Mouse (Mus musculus) hematopoietic multipotent progenitor cell, adult 10-12 weeks (in vitro differentiated cells): Measurements from ENCODE around the gene Pxmp4. TPM values are rescaled to one million over a fixed set of nuclear protein-coding genes. Genes with fewer than 3 reads are reported as not detected.

Source experiments
- polyA plus RNA-seq: library from polyadenylated mRNA; stranded (reverse); fragments of >175 nt; gene quantifications from 2 replicates; pipeline ENCODE4 v1.2.3, GENCODE M21; 2012; ENCODE audit warnings: low replicate concordance

Pxmp4 gene
- 4.0 and 9.0 TPM in 2 replicates for polyA plus RNA-seq

GRCm38 (mm10) chr2:154603638-154604153 is at the start of gene Pxmp4:
Pxmp4 (minus strand) TSS chr2:154603708.

DNA sequence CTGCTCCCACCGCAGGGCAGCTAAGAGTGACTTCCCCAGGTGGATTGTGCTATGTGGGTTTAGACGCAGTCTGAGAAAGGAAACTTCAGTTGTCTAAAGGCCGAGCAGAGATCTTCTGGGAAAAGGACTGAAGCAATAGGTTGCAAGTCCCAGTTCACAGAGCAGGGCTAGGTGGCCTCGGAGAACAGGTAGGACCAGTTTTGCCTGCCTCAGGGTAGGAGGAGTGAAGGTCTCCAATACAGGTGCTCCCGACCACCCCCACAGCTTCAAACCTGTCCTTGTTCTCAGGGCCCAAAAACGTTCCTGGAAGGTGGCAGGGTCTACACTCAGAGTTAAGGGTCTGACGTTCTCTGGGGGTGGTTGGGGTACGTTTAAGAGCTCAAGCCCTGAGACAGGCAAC is 47.9 kb upstream of the Pxmp4 start, which contains the start of gene Chmp4b:
Gene Chmp4b (plus strand): TSS at position 343 of the 400 bp plus-strand sequence.

GRCm38 (mm10) chr2:154613118-154614115 is 9.9 kb upstream of the Pxmp4 start, which contains the start of the genes Zfp341 and 4930519P11Rik:
Zfp341 (plus strand) TSS chr2:154613297.
4930519P11Rik (minus strand) TSS chr2:154613437.

GRCm38 (mm10) chr2:154569836-154570286 is 33.6 kb downstream of the Pxmp4 start, which contains the start of gene E2f1:
E2f1 (minus strand) TSS chr2:154569892.

GRCm38 (mm10) chr2:154558264-154559039 is 45.1 kb downstream of the Pxmp4 start, which contains the start of gene Necab3:
Necab3 (minus strand) TSS chr2:154558890.

GRCm38 (mm10) chr2:154551476-154551875 is 52.0 kb downstream of the Pxmp4 start, which contains the start of gene Actl10:
Actl10 (plus strand) TSS chr2:154551776.

GRCm38 (mm10) chr2:154546711-154547110 is 56.8 kb downstream of the Pxmp4 start, which contains the start of gene 1700003F12Rik:
1700003F12Rik (plus strand) TSS chr2:154547085.

Other genes starting within 250 kb of the Pxmp4 start
- gene Cdk5rap1, start 230.7 kb downstream of the Pxmp4 start, polyA plus RNA-seq, result 0.52 and 1.1 TPM in 2 replicates
- gene Snta1, start 195.6 kb downstream of the Pxmp4 start, polyA plus RNA-seq, result 7.3 and 8.9 TPM in 2 replicates
- gene Cbfa2t2, start 167.2 kb downstream of the Pxmp4 start, polyA plus RNA-seq, result 7.4 and 9.6 TPM in 2 replicates
- 0.98 and 1.8 TPM in 2 replicates for gene 1700003F12Rik, start 56.6 kb downstream of the Pxmp4 start, polyA plus RNA-seq
- gene Actl10, start 51.9 kb downstream of the Pxmp4 start, polyA plus RNA-seq, result 0.09 TPM in 1 of 2 replicates, not detected in the other
- gene Necab3, start 44.8 kb downstream of the Pxmp4 start, polyA plus RNA-seq, result 0.57 and 0.90 TPM in 2 replicates
- 16.4 and 16.7 TPM in 2 replicates for gene E2f1, start 33.8 kb downstream of the Pxmp4 start, polyA plus RNA-seq
- gene Zfp341, start 9.6 kb upstream of the Pxmp4 start, polyA plus RNA-seq, result 6.6 and 8.0 TPM in 2 replicates
- 1.8 and 6.2 TPM in 2 replicates for gene 4930519P11Rik, start 9.7 kb upstream of the Pxmp4 start, polyA plus RNA-seq
- gene Chmp4b, start 48.0 kb upstream of the Pxmp4 start, polyA plus RNA-seq, result 58.8 and 130 TPM in 2 replicates
- gene Gm14214, start 166.3 kb upstream of the Pxmp4 start, polyA plus RNA-seq, result not detected in 2 replicates
- gene Raly, start 187.4 kb upstream of the Pxmp4 start, polyA plus RNA-seq, result 296 and 582 TPM in 2 replicates
- 1.8 and 1.9 TPM in 2 replicates for gene a, start 187.7 kb upstream of the Pxmp4 start, polyA plus RNA-seq